Mouse (Mus musculus) megakaryocyte, embryonic 14.5 days (primary cell): ENCODE measurements around the gene Dus2.

Experiments
- FLI1 ChIP-seq: IDR thresholded peaks from 2 replicates; pipeline ENCODE4 v1.6.1; 2012; ENCODE audit warnings: low read length, inconsistent platforms, mixed read lengths
- GATA1 ChIP-seq: IDR thresholded peaks from 3 replicates; pipeline ENCODE4 v1.6.1; 2012; ENCODE audit warnings: mixed read lengths, low read length, inconsistent platforms, borderline replicate concordance

DNA sequence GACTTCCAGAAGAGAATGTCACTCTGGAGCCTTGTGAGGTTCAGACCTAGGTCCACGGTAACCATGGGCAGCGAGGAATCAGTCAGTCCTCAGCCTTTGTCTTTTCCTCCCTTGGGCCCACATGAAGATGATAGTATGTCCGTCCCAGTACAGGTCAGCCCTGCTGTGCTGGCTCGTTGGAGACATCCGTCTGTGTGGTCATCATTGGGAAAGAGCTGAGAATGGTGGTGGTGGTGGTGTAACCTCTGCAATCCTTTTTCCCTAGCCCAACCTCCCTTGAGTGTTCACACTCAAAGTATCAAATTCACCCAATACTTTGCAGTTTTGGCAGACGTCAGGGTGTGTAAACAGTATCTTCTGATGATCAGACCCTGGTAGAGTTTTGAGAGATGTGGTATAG is 58.7 kb downstream of the Dus2 start:
- TF ChIP-seq GATA1 (no peak), FLI1 (no peak)
